Mouse (Mus musculus) liver, postnatal 0 days (tissue): Measurements from ENCODE around the gene Nms.

Source experiments
- CTCF ChIP-seq: sonication (generic); IDR thresholded peaks from 2 replicates; pipeline ENCODE4 v1.5.1; 2016; ENCODE audit warnings: antibody characterized with exemption, low read depth
- EP300 ChIP-seq: IDR thresholded peaks from 2 replicates; pipeline ENCODE4 v1.6.1; 2016; ENCODE audit warnings: antibody characterized with exemption, low read depth, mild to moderate bottlenecking

- TF ChIP-seq EP300 (no peak), CTCF (no peak)
Measured at GRCm38 (mm10) chr1:38929468-38929867, 9.5 kb upstream of the Nms start.
